Mouse (Mus musculus): Measurements from ENCODE around the gene Akap7.

Akap7 gene

GRCm38 (mm10) chr10:25258171-25258570 is 49.5 kb downstream of the Akap7 start:
- in situ Hi-C loops (cut with MboI, MseI) = loop anchor here (25.0 kb wide), 1 partner anchor 879 kb away; no protein-coding TSS in a partner anchor

DNA sequence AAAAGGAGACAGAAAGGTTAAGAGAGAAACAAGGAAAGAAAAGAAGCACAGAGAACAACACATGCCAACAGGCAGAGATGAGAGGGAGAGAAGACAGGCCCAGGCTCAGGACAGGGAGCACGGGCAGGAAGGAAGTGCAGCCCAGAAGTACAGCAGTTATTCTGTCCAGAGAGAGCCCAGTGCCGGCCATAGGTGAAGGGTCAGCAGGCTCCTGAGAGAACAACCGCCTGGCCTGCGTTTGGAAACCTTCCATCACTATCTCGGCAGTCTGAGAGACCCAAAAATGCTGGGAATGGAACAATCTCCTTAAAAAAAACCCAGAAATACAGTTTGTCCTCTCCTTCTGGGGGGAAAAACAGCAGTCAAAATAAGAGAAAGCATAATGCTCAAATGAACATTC is 50.2 kb downstream of the Akap7 start:
- in situ Hi-C loops (cut with MboI, MseI) = loop anchor here (25.0 kb wide), 1 partner anchor 880 kb away; no protein-coding TSS in a partner anchor

- in situ Hi-C loops (cut with MboI, MseI) = loop anchor here (25.0 kb wide), 1 partner anchor 884 kb away; no protein-coding TSS in a partner anchor
These were observed 54.2 kb downstream of the Akap7 start for GRCm38 (mm10) chr10:25253474-25253873.

DNA sequence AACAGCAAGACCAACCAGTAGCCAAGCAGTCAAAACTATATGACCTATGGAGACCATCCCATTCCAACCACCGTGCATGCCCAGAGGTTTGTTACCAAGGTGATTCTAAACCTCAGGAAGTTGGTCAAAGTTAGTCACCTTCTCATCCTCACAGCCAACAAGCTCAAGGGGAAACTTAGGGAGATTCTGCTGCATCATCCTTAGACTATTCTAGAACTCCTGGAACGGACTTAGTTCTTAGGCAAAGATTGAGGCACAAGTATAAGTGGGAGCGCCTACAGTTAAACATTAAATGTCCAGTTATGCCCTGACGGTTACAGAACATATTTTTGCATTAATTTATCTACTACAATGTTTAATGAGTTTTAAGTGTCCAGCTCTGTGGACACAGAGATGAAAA is 54.7 kb downstream of the Akap7 start:
- in situ Hi-C loops (cut with MboI, MseI) = loop anchor here (25.0 kb wide), 1 partner anchor 884 kb away; no protein-coding TSS in a partner anchor

DNA sequence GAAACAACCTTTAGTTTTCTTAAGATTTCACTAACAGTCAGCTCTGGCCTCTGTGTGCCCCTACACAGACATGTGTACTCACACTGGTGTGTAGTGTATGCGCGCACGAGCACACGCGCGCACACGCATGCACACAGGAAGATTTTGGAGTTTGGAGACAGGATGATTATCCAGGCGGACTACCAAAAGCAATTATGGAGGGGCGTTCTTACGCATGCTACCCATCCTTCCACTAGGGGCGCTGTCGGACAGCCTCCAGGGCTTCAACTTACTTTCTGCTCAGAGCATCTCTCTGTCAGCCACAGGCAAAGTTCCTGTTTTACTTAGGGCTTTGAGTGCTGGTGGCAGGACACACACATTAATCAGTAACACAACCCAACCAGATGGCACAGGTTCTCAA is 57.6 kb downstream of the Akap7 start:
- in situ Hi-C loops (cut with MboI, MseI) = loop anchor here (25.0 kb wide), 1 partner anchor 887 kb away; no protein-coding TSS in a partner anchor

- in situ Hi-C loops (cut with MboI, MseI) = no loop called here
These were observed 61.5 kb downstream of the Akap7 start for GRCm38 (mm10) chr10:25246173-25246572.

GRCm38 (mm10) chr10:25239156-25239555 is 68.5 kb downstream of the Akap7 start:
- in situ Hi-C loops (cut with MboI, MseI) = no loop called here

GRCm38 (mm10) chr10:25234080-25234479 is 73.6 kb downstream of the Akap7 start:
- in situ Hi-C loops (cut with MboI, MseI) = no loop called here

DNA sequence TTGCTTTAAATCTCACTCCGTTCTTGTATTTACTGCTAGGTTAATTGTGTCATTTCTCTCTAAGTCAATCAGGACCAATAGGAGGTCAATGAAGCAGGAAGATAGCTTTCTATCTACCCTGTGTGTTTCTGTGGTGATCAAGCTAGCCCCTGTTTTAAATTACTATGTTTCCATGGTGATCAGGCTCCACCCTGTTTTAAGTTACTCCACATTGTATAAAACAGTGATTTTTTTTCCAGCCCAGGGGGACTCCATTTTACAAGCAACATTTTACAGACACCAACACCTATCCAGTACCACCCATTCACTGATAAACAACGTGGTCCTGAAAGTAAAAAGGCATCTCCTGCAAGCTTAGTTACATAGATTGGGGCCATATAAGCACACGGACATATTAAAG is 75.0 kb downstream of the Akap7 start:
- in situ Hi-C loops (cut with MboI, MseI) = no loop called here

- in situ Hi-C loops (cut with MboI, MseI) = no loop called here
These were observed 76.3 kb downstream of the Akap7 start for GRCm38 (mm10) chr10:25231358-25231757.

DNA sequence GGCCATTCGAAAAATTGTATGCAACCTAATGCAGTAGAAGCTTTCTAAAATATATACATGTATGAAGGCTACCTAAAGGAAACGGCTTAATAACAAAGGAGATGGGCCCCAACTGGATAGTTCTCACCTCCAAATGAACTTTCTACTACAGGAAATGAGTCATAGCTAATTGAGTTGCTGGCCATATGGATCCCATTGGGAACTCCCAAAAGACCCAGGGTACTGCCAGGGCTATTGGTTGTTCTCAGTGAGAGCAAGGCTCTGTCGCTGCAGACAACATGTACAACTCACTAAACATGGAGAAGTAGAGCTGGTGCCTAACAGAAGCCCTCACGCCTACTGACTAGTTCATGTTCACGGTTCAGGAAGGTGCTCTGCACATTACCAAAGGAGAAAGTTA is 83.3 kb downstream of the Akap7 start:
- in situ Hi-C loops (cut with MboI, MseI) = no loop called here

GRCm38 (mm10) chr10:25220754-25221153 is 86.9 kb downstream of the Akap7 start:
- in situ Hi-C loops (cut with MboI, MseI) = no loop called here

- in situ Hi-C loops (cut with MboI, MseI) = no loop called here
These were observed 87.7 kb downstream of the Akap7 start for GRCm38 (mm10) chr10:25219901-25220495.

DNA sequence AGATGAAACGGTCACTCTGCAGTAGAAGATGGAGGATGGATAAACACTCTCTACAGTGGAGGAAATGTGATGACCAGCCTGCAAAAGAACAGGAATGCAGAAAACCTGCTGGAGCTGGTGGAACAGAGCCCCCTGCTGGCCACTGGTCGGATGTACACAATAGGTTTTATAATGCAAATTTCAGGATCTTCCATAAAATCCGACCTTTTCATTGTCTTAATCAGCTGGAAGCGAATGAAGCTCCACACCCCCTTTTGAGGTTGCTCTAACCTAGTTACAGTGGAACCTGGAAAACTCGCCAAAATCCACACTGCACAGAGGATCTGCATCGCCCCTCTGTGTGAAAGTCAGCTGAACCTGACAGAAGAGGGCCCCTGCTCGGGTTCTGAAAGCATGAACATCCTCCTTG is 88.4 kb downstream of the Akap7 start:
- in situ Hi-C loops (cut with MboI, MseI) = no loop called here

- in situ Hi-C loops (cut with MboI, MseI) = no loop called here
These were observed 88.9 kb downstream of the Akap7 start for GRCm38 (mm10) chr10:25218746-25219145.

- in situ Hi-C loops (cut with MboI, MseI) = no loop called here
These were observed 91.7 kb downstream of the Akap7 start for GRCm38 (mm10) chr10:25215977-25216376.

DNA sequence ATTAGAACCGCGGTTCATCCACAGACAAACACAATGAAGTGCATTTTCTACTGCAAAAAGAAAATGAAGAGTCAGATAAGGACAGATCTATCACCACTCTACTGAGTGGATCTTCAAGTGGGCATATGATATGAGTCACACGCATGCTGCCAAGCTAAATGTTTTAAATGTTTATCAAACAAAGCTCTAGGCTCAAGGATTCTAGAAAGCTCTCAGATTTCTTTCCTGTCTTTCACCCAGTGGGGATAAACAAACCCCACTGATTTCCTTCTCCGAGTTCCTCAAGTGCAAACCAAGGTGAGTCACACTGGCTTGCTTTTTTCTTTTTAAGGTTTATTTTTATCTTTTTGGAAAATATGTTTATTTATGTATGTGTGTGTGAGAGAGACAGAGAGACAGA is 94.0 kb downstream of the Akap7 start:
- in situ Hi-C loops (cut with MboI, MseI) = no loop called here

DNA sequence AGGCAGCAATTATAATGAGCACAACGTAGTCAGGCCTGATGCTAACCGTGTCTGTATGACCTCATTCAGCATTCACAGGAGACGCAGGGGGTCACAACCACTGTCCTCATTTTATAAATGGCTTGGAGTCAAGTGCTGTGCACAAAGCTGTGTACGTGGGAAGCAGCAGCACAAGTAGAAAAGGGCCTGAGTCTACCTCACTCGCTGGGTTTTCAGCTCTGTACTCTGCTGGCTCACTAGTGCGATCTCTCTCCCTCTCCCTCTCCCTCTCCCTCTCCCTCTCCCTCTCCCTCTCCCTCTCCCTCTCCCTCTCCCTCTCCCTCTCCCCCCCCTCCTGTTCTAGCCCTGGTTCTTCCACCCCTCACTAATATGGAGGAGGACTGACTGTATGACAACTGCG is 99.1 kb downstream of the Akap7 start:
- in situ Hi-C loops (cut with MboI, MseI) = no loop called here

- in situ Hi-C loops (cut with MboI, MseI) = no loop called here
These were observed 99.8 kb downstream of the Akap7 start for GRCm38 (mm10) chr10:25207866-25208265.

- in situ Hi-C loops (cut with MboI, MseI) = no loop called here
These were observed 107.0 kb downstream of the Akap7 start for GRCm38 (mm10) chr10:25200691-25201090.

DNA sequence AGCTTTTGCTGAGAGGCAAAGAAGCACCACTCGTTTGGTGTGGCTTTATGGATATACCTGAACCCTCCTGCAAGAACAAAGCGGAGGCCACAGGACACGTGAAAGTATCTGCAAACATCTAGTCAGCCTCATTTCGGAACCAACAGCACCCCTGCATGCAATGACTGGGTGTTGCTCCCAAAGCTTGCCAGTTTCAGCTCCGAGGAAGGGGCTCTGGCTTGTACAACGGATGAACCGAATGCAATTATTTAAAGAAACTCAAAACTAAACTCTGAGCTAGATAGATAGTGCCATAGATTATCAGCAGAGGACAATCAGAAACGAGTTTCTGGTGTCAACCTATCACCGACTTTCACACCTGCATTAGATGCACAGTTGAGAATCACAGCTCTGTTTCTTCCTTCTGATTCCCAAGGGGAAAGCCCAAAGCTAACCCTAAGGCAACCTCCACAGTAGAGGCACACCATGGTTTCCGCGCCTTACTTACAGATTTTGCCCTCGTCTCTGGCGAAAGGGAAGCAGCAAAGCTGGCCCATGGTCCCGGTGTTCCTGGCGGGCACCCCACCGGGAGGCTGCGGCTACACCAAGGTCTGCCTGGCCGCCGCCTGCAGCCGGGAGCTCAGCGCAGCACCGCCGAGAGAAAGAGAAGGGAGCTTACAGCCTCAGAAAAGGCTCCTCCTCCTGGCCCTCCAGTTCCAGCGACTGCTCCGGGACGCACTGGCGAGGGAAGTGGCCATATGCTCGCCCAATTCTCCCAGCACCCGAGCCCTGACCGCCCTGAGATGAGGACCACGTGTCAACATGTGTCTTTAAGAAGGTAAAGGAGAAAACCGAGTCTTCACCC is 107.9 kb downstream of the Akap7 start:
- in situ Hi-C loops (cut with MboI, MseI) = no loop called here

DNA sequence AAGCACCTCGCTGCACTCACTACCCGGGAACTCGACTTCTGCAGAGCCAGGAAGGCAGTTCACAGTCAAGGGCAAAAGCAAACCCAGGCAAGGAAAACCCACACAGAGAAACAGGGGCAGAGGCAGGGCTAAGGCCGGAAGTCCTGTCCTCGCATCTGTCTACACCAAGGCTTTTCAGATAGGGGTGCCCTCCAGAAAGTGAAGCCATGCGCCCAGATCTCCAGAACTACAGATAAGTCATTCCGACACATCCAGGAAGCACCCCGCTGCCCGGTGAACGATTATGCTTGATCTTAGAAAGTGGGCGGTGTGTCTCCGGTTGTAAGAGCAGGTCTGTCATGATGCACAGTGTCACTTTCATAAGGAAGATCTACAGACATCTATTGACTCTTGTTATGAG is 109.1 kb downstream of the Akap7 start:
- in situ Hi-C loops (cut with MboI, MseI) = no loop called here

GRCm38 (mm10) chr10:25198048-25198447 is 109.6 kb downstream of the Akap7 start:
- in situ Hi-C loops (cut with MboI, MseI) = no loop called here

Measured in T-helper 2 cell (primary cell).